Mouse (Mus musculus) olfactory bulb, adult 2 months (tissue): Measurements from ENCODE around the gene Smim11. TPM values are rescaled to one million over a fixed set of nuclear protein-coding genes. Genes with fewer than 3 reads are reported as not detected.

Experiments used
- H3K27ac ChIP-seq: fragments of 200-500 bp; 2 replicates; pipeline ENCODE4 v1.5.1; 2012; ENCODE audit warnings: low read depth, low read length; ENCODE audit not compliant: insufficient read depth
- H3K4me1 ChIP-seq: fragments of 200-500 bp; 2 replicates; pipeline ENCODE4 v1.6.1; 2012; ENCODE audit warnings: low read length; ENCODE audit not compliant: control insufficient read depth, insufficient read depth
- H3K4me3 ChIP-seq: fragments of 200-500 bp; 2 replicates; pipeline ENCODE4 v1.5.1; 2012; ENCODE audit warnings: mild to moderate bottlenecking, low read depth, low read length, moderate library complexity; ENCODE audit not compliant: insufficient read depth
- CTCF ChIP-seq: fragments of 200-500 bp; IDR thresholded peaks from 2 replicates; pipeline ENCODE4 v1.5.1; 2012; ENCODE audit warnings: low read depth, mild to moderate bottlenecking, low read length, moderate library complexity; ENCODE audit not compliant: insufficient read depth
- POLR2A ChIP-seq: fragments of 200-500 bp; IDR thresholded peaks from 2 replicates; pipeline ENCODE4 v1.6.1; 2012; ENCODE audit warnings: mild to moderate bottlenecking, low read depth, low read length, moderate library complexity; ENCODE audit not compliant: insufficient read depth
- WGBS: fragments of 180-500 bp; shearing (Covaris S2); methylation state at CpG from one replicate; pipeline ENCODE4 v1.1.7; 2018; 5-methylcytosine and 5-hydroxymethylcytosine counted together
- polyA plus RNA-seq: library from polyadenylated mRNA; stranded (reverse); fragments of >200 nt; gene quantifications from 2 replicates; pipeline ENCODE4 v1.2.4, GENCODE M21; 2012; ENCODE audit warnings: low replicate concordance; ENCODE audit not compliant: missing spikeins, insufficient read depth, insufficient read length

The Smim11 gene
- polyA plus RNA-seq, 1 experiment = not detected

DNA sequence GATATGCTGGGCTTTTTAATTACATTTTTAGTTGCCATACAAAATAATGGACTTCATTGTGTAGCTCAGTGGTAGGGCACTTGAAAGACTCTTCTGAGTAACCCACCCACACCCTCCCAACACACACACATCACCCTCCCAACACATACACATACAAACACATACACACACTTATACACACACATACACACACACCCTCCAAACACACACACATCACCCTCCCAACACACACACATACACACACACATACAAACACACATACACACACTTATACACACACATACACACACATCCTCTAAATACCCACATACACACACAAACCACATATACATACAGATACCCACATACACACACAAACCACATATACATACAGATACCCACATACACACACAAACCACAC is 11.0 kb upstream of the Smim11 start:
- Histone ChIP-seq H3K27ac (no peak overlapping the region), H3K4me3 (no peak overlapping the region), H3K4me1 (no peaks in the 10 kb centered on the region; the same call in 1 of the 2 replicates)
- TF ChIP-seq POLR2A (no peak), CTCF (no peak)

DNA sequence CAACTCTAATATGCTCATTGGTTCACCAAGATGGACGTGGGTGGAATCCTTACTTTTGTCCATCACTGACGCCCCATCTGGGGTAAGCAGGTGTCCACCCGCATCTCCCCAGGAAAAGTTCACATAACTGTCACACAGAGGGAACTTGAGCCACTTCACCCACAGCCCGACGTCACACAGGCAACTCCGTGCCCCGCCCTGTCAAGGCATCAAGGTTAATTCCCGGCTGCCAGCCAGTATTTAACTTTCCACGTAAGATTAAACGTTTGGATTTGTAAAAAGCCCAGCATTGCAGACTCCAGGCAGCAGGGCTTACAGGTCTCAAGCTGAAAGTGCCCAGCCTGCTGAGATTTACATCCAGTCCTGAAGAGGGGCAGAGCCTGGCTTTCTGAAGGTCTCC is 9.0 kb upstream of the Smim11 start, which contains the start of gene Kcne2:
Gene Kcne2 (plus strand): TSS at position 289 of the 400 bp plus-strand sequence.
- Histone ChIP-seq H3K4me3 (no peak within 1 kb of the TSS), H3K27ac (no peak within 1 kb of the TSS), H3K4me1 (no peaks in the 10 kb centered on the region)
- TF ChIP-seq CTCF (no peak), POLR2A (no peak)
- WGBS = 75% methylated on average over 10 of the region's 10 CpGs

DNA sequence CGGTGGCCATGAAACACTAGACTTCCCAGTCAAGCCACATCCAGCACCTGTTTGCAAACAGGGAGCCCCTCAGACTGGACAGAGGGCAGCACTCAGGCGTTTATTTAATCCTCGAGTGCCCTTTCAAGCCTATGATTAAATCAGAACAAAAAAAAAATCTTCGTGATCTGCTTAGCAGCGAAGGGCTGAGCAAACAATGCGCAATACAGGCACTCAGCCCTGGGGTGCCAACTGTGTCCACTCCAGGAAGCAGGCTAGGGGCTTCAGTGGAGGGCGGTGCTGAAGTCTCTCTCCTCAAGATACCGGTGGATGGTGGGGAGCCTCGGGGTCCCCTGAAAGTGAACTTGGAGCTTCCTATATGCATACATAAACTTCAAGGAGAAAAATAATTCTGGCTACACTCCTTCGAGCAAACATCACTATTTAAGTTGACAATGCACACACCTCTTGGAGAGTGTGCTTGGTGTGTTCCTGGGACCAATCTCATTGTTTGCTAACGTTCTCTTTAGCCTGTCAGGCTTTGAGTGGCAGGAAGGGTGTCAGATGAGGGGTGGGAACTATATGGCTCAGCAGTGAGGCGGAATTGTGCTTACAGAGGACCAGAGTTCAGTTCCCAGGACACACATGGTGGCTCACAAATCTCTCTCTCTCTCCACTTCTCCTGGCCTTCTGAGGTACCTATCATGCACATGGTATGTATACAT is 6.7 kb upstream of the Smim11 start:
- Histone ChIP-seq H3K27ac (no peak overlapping the region), H3K4me3 (no peak overlapping the region), H3K4me1 (no peaks in the 10 kb centered on the region)
- 34% methylated on average over 12 of the region's 12 CpGs for WGBS
- TF ChIP-seq POLR2A = no peak
- TF ChIP-seq CTCF = no peak

DNA sequence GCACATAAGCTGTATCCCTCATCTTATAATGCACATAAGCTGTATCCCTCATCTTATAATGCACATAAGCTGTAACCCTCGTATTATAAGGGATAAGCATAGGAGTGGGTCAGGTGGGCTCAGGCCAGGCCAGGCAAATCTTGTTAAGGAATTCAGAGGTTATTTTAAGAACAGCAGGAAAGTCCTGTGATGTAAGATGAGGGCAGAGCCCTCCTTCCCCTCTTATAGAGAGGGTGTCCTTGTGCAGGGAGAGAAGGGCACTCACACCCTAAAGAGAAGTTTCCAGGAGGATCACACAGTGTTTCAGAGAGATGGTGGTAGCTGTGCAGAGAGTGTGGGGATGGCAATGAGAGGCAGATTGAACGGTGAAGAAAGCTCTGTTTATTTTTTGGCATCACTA is 5.8 kb upstream of the Smim11 start:
- H3K27ac ChIP-seq = no peak overlapping the region
- no peaks in the 10 kb centered on the region for H3K4me1 ChIP-seq
- no peak overlapping the region for H3K4me3 ChIP-seq
- WGBS = 82% methylated on average over 2 of the region's 2 CpGs
- TF ChIP-seq CTCF (no peak), POLR2A (no peak)

DNA sequence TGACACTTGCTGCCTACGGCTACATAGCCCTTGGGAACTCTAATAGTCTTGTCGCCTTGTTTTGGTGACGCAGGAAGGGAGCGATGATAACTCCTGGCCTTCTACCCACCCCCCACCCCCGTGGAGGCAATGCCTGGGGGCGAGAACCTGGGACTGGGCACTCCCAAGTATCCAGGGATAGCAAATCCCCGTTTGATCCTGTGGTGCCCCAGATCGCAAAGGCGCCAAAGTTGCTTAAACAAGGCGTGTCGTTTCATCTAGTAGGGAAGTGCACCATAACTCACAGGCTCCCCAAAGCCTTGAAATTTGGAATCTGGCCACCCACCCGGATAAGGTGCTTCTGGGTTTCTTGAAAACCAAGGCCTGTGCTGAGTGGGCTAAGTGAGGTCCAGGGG is 323 bp downstream of the Smim11 start:
- 0 out of 2 replicates have a peak overlapping the region, but pooled peaks have one; percentile 30 for H3K27ac ChIP-seq
- no peak for TF ChIP-seq CTCF
- no peak; the same call in 1 of the 2 replicates for TF ChIP-seq POLR2A
- H3K4me1 ChIP-seq = peaks cover 11% of the 10 kb centered on the region
- peak overlapping the region; percentile 72 for H3K4me3 ChIP-seq
- WGBS = under 1% methylated on average over 12 of the region's 12 CpGs

DNA sequence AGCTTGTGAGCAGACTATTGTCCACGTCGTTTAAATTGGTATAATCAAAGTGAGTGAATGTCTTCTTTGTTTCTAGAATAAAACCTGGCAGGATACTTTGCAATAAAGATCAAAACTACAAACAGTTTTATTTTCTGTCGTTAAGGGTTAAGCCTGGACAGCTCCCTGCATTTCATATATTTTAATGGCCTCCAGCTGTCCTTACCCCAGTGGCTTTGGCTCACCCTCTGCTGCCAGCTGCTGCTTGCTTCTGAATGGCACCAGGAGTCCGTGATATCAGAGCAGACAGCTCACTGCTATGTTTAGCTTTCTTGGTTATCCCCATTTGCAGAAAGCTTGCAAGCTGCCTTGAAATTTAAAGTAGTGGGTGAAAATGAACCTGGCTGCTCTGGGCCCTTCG is 903 bp downstream of the Smim11 start:
- peak overlapping the region; percentile 37; the same call in 1 of the 2 replicates for H3K27ac ChIP-seq

DNA sequence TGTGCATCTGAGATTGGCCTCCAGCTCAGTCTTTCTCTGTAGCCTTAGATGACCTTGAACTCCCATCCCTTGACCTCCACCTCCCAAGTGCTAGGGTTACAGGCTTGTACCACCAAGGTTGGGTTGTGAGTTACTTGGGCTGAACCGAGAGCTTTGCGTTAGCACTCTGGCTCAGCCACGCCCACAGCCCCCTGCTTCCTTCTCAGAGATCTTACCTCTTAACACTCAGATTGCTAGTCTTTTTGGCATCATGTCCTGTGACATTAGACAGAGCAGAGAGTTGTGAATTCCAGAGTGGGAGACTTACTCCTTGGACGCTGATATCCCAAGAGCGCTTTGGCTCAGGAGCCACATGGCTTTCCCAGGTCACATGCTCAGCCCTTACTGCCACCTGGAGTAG is 1.4 kb downstream of the Smim11 start:
- Histone ChIP-seq H3K4me3 (peak overlapping the region; percentile 14), H3K4me1 (peaks cover 11% of the 10 kb centered on the region), H3K27ac (peak overlapping the region; percentile 37; the same call in 1 of the 2 replicates)
- TF ChIP-seq POLR2A (no peak), CTCF (no peak)
- WGBS = 53% methylated on average over 5 of the region's 5 CpGs

More for the DNA sequence above, 903 bp downstream of the Smim11 start:
- WGBS = 16% methylated on average over 5 of the region's 5 CpGs
- peak overlapping the region; percentile 72 for H3K4me3 ChIP-seq
- peaks cover 11% of the 10 kb centered on the region for H3K4me1 ChIP-seq
- TF ChIP-seq CTCF = no peak
- no peak for TF ChIP-seq POLR2A

DNA sequence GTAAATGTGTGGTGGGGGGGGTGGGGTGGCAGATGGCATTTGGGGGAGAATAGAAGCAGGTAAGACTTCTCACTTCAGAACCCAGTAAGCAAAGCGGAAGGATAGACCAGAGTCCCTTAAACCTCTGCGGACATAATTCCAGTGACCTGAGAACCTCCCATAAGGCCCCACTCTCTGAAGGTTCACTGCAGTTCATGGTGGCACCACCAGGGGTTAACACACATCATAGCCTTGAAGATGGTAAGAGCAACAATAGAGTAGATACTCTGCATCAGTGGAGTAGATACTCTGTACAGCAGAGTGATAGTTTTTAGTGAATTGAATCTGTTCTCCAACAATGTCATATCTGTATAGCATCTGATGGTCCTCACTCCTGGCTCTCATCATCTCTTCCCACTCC is 4.4 kb downstream of the Smim11 start:
- 96% methylated on average over 2 of the region's 2 CpGs for WGBS
- no peak for TF ChIP-seq POLR2A

DNA sequence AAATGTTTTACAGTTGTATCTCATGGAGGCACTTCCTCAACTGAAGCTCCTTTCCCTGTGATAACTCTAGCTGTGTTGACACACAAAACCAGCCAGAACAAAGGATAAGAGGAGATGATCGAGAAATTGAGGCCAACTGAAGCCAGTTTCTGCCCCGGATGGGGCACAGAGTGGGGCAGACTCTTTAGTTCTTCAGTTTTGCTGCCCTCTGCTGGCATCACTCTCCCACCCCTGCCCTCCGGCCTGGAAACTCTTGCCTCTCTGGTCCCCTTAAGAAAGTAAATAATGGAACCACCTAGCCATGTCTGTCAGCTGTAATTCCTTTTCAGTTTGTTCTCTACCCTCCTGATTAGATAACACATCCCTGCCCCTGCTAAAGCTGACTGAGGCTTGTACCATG is 6.9 kb downstream of the Smim11 start:
- WGBS = 69% methylated on average over 3 of the region's 3 CpGs

More for the DNA sequence above, 4.4 kb downstream of the Smim11 start:
- H3K4me1 ChIP-seq = peaks cover 10% of the 10 kb centered on the region
- H3K4me3 ChIP-seq = no peak overlapping the region
- H3K27ac ChIP-seq = no peak overlapping the region

More for the DNA sequence above, 6.9 kb downstream of the Smim11 start:
- H3K27ac ChIP-seq = no peak overlapping the region
- H3K4me1 ChIP-seq = no peaks in the 10 kb centered on the region
- TF ChIP-seq CTCF (no peak), POLR2A (no peak)
- no peak overlapping the region for H3K4me3 ChIP-seq
